Mouse (Mus musculus) hindbrain, postnatal 0 days (tissue): Measurements from ENCODE around the gene Spdye4a. TPM values are rescaled to one million over a fixed set of nuclear protein-coding genes. Genes with fewer than 3 reads are reported as not detected.

Source experiments
- ATAC-seq: fragments of 200-750 bp; cut with Nextera tagmentation; 2 replicates; pipeline ENCODE4 v1.8.0; 2017; ENCODE audit warnings: mild to moderate bottlenecking, moderate TSS enrichment, moderate library complexity
- DNase-seq: peaks from one replicate; pipeline ENCODE4 v3.0.0-alpha.2; 2015; ENCODE audit warnings: low spot score
- H3K27ac ChIP-seq: fragments of 300-500 bp; sonication (generic); 2 replicates; pipeline ENCODE4 v1.5.1; 2014; ENCODE audit warnings: mild to moderate bottlenecking
- H3K27me3 ChIP-seq: fragments of 300-500 bp; sonication (generic); 2 replicates; pipeline ENCODE4 v1.6.1; 2014; ENCODE audit warnings: low read length, mixed read lengths; ENCODE audit not compliant: insufficient read depth
- H3K36me3 ChIP-seq: fragments of 300-500 bp; sonication (generic); 2 replicates; pipeline ENCODE4 v1.6.1; 2014; ENCODE audit warnings: low read length, mixed read lengths; ENCODE audit not compliant: insufficient read depth
- H3K4me1 ChIP-seq: fragments of 300-500 bp; sonication (generic); 2 replicates; pipeline ENCODE4 v1.6.1; 2014; ENCODE audit warnings: antibody characterized with exemption, low read length, mixed read lengths; ENCODE audit not compliant: insufficient read depth
- H3K4me2 ChIP-seq: fragments of 300-500 bp; sonication (generic); 2 replicates; pipeline ENCODE4 v1.6.1; 2014; ENCODE audit warnings: low read depth, mild to moderate bottlenecking, low read length, moderate library complexity, mixed read lengths
- H3K4me3 ChIP-seq: fragments of 300-500 bp; sonication (generic); 2 replicates; pipeline ENCODE4 v1.5.1; 2014; ENCODE audit warnings: low read length
- H3K9ac ChIP-seq: fragments of 300-500 bp; sonication (generic); replicated peaks from 2 replicates; pipeline ENCODE4 v1.6.1; 2014; ENCODE audit warnings: mild to moderate bottlenecking, low read length, moderate library complexity, mixed read lengths
- H3K9me3 ChIP-seq: fragments of 300-500 bp; sonication (generic); 2 replicates; pipeline ENCODE4 v1.6.1; 2016; ENCODE audit warnings: low read length, mixed read lengths
- CTCF ChIP-seq: IDR thresholded peaks from 2 replicates; pipeline ENCODE4 v1.5.1; 2016; ENCODE audit warnings: antibody characterized with exemption, control low read depth, low read depth
- WGBS: fragments of 180-500 bp; shearing (Covaris S2); extraction: QIAGEN DNeasy Blood & Tissue Kit; methylation state at CpG from one replicate; pipeline ENCODE4 v1.1.7; 2014; 5-methylcytosine and 5-hydroxymethylcytosine counted together
- polyA plus RNA-seq: library from polyadenylated mRNA; unstranded; fragments of >200 nt; fragmentation: Nextera tagmentation; extraction: Ambion mirVana; gene quantifications from 2 replicates; pipeline ENCODE4 v1.2.1, GENCODE M21; 2015
- total RNA-seq: library from RNA; depleted of rRNA; stranded (reverse); fragments of >200 nt; gene quantifications from 2 replicates; pipeline ENCODE4 v1.2.3, GENCODE M21; 2014

Spdye4a gene
- total and polyA plus RNA-seq, 2 experiments from 2014 or later: 0.84 TPM; not detected in 1

DNA sequence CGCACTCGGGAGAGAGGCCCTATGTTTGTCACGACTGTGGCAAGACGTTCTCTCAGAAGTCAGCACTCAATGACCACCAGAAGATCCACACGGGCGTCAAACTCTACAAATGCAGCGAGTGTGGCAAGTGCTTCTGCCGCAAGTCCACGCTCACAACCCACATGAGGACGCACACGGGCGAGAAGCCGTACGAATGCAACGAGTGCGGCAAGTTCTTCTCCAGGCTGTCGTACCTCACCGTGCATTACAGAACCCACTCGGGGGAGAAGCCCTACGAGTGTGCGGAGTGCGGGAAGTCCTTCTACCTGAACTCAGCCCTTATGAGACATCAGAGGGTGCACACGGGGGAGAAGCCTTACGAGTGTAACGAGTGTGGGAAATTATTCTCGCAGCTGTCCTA, 18.2 kb upstream of the Spdye4a start:
- Histone ChIP-seq H3K36me3 (peaks cover 72% of the 10 kb centered on the region), H3K4me2 (no peak overlapping the region), H3K4me1 (no peaks in the 10 kb centered on the region), H3K9ac (no peak overlapping the region), H3K27me3 (no peaks in the 10 kb centered on the region), H3K4me3 (no peak overlapping the region), H3K9me3 (no peaks in the 10 kb centered on the region), H3K27ac (no peak overlapping the region)
- TF ChIP-seq CTCF: no peak
- 97% methylated on average over 26 of the region's 26 CpGs for WGBS
- DNase-seq (no peak), ATAC-seq (no peak)

DNA sequence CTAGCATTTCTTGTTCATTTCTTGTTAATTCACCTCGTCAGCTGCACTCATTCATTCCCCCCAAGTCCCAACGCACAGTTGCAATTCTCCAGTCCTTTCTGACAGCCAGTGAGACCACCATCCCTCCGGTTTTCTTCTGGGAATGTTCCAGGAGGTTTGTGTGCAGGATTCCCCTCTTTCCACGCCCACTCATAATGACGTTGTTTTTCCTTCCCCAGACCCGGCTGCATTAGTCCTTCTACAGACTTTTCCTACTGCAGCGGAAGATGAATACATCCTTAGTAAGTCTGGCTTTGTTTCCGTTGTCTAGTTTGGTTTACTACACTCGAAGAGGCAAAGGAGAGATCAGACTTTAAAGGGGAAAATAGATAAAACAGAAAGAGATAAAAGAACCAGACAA, 9.3 kb upstream of the Spdye4a start:
- Histone ChIP-seq H3K36me3 (peaks cover 16% of the 10 kb centered on the region; the same call in 1 of the 2 replicates), H3K4me1 (peaks cover 12% of the 10 kb centered on the region), H3K4me2 (peak overlapping the region; percentile 89), H3K4me3 (peak overlapping the region; percentile 91), H3K27ac (0 out of 2 replicates have a peak overlapping the region, but pooled peaks have one; percentile 97), H3K27me3 (no peaks in the 10 kb centered on the region), H3K9me3 (no peaks in the 10 kb centered on the region), H3K9ac (peak overlapping the region; percentile 91)
- ATAC-seq (no peak), DNase-seq (no peak)
- TF ChIP-seq CTCF: no peak
- WGBS: 50% methylated on average over 9 of the region's 9 CpGs

DNA sequence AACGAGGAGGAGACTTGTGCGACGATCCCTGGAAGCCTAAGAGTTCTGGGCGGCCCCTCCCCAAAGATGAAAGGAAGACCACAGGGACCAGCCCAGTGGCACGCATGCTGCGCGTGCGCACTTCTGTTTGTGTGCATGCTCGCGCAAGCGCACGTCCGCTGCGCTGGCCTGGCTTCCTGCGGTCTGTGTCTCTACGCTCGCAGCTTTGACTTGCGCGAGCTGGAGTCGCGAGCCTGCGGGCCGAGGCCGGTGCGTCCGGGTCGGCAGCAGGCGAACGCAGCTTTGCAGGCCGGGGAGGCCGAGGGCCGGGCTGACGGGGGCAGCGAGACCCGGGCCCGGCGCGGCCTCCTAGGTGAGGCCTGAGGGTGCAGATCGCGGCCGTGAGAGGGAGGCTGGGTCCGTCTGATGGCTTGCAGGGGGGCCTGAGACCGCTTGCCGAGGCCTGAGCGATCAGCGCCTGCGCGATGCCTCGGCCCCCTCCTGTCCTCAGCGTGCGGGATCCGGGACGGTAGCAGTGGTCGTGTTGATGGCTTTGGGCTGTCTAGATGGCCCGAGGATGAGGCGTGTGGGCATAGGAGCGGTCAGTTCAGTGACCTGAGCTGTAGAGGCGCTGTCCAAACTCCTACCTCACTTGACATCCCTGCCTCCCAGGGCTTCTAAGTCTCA, 8.5 kb upstream of the Spdye4a start, which contains the start of gene Zfp12:
TSS of gene Zfp12 (plus strand) at position 136 of the 666 bp plus-strand sequence.
- H3K27me3 ChIP-seq: no peaks in the 10 kb centered on the region
- ATAC-seq (peak; percentile 98), DNase-seq (peak; percentile 99)
- 3% methylated on average over 46 of the region's 58 CpGs for WGBS
- H3K9me3 ChIP-seq: no peaks in the 10 kb centered on the region
- peak within 1 kb of the TSS; percentile 91 for H3K9ac ChIP-seq
- H3K4me2 ChIP-seq: peak within 1 kb of the TSS; percentile 89
- H3K27ac ChIP-seq: peak within 1 kb of the TSS; percentile 97
- peaks cover 7% of the 10 kb centered on the region; the same call in 1 of the 2 replicates for H3K36me3 ChIP-seq
- peaks cover 12% of the 10 kb centered on the region for H3K4me1 ChIP-seq
- peak within 1 kb of the TSS; percentile 91 for H3K4me3 ChIP-seq
- TF ChIP-seq CTCF: peak; percentile 59

DNA sequence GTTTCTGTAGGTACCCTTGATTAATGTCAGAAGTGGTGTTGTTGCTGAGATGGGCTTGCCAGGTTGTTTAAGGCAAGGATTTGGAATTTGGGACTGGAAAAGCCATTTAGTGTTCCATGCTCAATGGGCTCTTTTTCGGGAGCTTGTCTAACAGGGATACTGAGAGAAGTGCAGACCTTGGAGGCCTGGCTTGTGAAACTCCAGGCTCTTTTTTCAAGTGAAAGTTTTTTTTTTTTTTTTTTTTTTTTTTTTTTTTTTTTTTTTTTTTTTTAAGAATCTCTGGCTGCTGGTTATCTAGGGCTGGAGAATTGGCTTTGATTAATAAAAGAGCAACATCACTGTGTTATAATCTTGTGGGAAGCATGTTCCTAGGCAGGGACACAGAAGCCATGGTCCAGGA, 4.4 kb downstream of the Spdye4a start:
- Histone ChIP-seq H3K9ac (no peak overlapping the region), H3K27me3 (no peaks in the 10 kb centered on the region), H3K27ac (no peak overlapping the region), H3K4me2 (no peak overlapping the region), H3K9me3 (no peaks in the 10 kb centered on the region), H3K36me3 (no peaks in the 10 kb centered on the region), H3K4me3 (no peak overlapping the region), H3K4me1 (no peaks in the 10 kb centered on the region)
- DNase-seq (no peak), ATAC-seq (no peak)
- 78% methylated on average over 1 of the region's 1 CpGs for WGBS
- no peak for TF ChIP-seq CTCF

DNA sequence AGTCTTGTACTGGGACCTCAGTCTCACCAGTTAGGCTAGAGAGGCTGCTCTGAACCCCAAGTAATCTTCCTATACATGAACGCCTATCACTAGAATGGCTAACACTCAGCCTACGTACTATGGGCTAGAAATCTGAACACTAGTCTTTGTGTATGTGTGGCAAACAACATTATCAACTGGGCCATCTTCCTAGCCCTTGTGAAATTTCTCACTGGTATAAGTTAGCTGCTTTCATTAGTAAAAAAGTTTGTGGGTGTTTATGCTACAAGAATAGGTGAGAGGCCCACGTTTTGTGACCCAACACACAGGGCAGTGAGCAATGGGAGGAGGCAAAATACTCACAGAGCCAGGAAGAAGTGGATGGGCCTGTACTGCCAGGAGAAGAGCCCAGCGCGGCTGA, 5.7 kb downstream of the Spdye4a start:
- no peak for TF ChIP-seq CTCF
- no peaks in the 10 kb centered on the region for H3K27me3 ChIP-seq
- ATAC-seq: no peak

DNA sequence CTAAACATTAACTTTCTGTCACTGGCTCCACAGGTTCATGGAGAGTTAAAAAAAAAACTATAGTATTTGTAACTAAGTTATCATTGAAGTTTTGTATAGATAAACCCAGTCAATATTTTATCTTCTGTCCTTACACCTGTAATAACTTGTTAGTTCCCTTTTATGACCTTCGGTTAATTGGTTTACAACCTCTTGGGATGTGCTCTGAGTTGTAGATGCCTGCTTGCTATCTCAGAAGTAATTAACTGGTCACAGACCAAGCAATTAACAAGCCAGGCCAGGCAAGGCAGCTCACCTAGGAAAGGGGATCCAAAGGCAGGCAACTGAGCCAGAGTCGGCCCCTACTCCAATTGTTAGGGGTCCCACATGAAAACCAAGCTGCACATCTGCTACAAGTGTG, 12.9 kb downstream of the Spdye4a start:
- ATAC-seq (no peak), DNase-seq (no peak)
- Histone ChIP-seq H3K27me3 (no peaks in the 10 kb centered on the region), H3K4me2 (no peak overlapping the region), H3K4me3 (no peak overlapping the region), H3K9me3 (no peaks in the 10 kb centered on the region), H3K36me3 (no peaks in the 10 kb centered on the region), H3K4me1 (no peaks in the 10 kb centered on the region), H3K27ac (no peak overlapping the region), H3K9ac (no peak overlapping the region)
- no peak for TF ChIP-seq CTCF
- WGBS: 95% methylated on average over 2 of the region's 2 CpGs

More for the DNA sequence above, 5.7 kb downstream of the Spdye4a start:
- 79% methylated on average over 5 of the region's 5 CpGs for WGBS
- no peaks in the 10 kb centered on the region for H3K4me1 ChIP-seq
- H3K36me3 ChIP-seq: no peaks in the 10 kb centered on the region
- no peak overlapping the region for H3K9ac ChIP-seq
- no peak for DNase-seq
- no peak overlapping the region for H3K27ac ChIP-seq
- no peak overlapping the region for H3K4me2 ChIP-seq
- H3K9me3 ChIP-seq: no peaks in the 10 kb centered on the region
- no peak overlapping the region for H3K4me3 ChIP-seq

DNA sequence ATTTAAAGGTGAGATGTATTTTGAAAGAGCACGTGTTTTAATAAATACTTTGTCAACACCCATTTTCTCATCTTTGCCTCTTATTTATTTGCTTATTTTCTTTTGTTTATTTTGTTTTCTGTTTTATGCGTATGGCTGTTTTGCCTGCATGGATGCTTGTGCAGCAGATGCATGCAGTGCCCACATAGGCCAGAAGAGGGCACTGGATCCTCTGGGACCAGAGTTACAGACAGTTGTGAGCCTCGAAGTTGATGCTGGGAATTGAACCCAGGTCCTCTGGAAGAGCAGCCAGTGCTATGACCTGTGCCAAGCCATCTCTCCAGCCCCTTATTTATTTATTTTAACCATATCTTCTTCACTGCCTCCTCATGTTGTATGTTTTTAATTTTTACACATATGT, 21.7 kb downstream of the Spdye4a start:
- no peaks in the 10 kb centered on the region for H3K27me3 ChIP-seq
- TF ChIP-seq CTCF: no peak; the same call in 1 of the 2 replicates
- H3K36me3 ChIP-seq: no peaks in the 10 kb centered on the region
- H3K4me3 ChIP-seq: no peak overlapping the region
- H3K4me2 ChIP-seq: no peak overlapping the region
- H3K9me3 ChIP-seq: no peaks in the 10 kb centered on the region
- no peaks in the 10 kb centered on the region for H3K4me1 ChIP-seq
- H3K9ac ChIP-seq: no peak overlapping the region
- no peak overlapping the region for H3K27ac ChIP-seq
- WGBS: 71% methylated on average over 3 of the region's 3 CpGs
- DNase-seq (no peak), ATAC-seq (no peak)
